Mouse (Mus musculus): ENCODE data around the gene Tent4b. TPM values are rescaled to one million over a fixed set of nuclear protein-coding genes. Genes with fewer than 3 reads are reported as not detected.

The Tent4b gene
- total RNA-seq, 2 experiments from 2014 or later = 12.8 to 13.3 TPM

DNA sequence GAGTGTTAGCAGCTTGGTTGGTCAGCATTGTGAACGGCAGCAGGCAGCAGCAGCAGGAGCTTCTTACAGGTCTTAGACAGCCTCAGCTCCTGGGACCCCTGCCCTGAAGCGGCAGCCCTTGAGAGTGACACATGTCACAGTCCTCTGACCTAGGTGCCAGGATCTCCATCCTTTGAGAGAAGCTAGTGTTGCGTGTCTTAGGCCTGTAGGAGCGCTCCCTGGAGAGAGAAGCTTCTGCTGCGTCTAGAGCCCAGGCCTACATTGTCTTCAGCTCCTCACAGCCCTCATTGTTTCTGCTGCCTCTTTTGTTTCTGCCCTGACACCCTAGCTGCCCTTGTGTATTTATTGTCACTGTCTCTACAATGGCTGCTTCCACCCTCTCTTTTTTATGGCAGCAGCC lies 26.3 kb downstream of the Tent4b start:
- no peak for DNase-seq
- intact Hi-C loops (cut with DNase I) = no loop called here

GRCm38 (mm10) chr8:88227851-88228250 lies 28.8 kb downstream of the Tent4b start:
- intact Hi-C loops (cut with DNase I) = no loop called here
- DNase-seq = no peak

DNA sequence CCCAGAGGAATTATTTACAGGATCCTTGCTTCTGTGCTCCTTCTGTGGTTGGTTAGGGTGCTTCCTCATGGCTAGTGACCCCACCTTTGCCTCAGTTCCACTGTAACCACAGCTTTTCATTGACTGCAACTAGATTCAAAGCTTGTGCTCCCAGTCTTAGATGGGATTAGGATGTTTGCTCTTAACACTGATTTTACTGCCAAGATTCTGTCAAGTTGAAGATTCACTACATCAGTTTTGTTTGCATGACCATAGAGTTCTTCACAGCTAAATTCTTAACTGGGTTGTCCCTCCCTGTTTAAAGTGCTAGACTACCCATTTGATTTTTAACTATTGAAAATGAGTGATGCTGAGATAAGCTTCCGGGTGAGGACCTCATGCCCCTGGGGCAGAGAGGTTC lies 29.3 kb downstream of the Tent4b start:
- intact Hi-C loops (cut with DNase I) = no loop called here
- no peak for DNase-seq

DNA sequence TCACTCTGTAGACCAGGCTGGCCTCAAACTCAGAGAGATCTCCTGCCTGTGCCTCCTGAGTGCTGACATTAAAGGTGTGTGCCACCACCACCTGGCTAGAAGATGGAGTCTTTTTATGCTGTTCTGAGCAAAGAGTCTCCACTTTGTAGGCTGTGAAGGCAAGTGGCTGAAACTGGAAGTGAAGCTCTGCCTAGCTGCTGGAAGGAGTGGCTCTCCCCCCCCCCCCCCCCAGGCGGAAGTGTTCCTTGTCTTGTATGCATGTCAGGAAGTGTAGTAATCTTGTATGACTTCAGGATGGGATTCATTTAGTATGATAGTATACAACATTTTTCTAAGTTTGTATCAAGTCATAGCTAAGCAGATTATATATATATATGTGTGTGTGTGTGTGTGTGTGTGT lies 29.8 kb downstream of the Tent4b start:
- intact Hi-C loops (cut with DNase I) = no loop called here
- DNase-seq = no peak

DNA sequence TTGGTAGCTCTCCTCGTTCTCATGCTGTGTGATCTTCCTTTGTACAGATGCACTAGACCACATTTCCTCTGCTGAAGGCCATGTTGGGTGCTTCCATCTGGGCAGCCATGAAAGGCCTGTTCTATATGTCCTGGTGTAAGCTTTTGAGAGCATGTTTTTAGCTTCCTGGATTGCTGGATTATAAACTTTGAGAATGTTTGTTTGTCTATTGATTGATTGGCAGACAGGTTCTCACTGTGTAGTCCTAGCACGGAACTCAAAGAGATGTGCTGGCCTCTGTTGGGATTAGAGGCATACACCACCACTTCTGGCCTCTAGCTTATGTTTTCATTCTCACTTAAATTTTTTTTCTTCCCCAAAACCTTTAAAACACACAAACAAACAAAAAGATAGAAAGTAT lies 37.7 kb downstream of the Tent4b start:
- DNase-seq = no peak
- intact Hi-C loops (cut with DNase I) = no loop called here

DNA sequence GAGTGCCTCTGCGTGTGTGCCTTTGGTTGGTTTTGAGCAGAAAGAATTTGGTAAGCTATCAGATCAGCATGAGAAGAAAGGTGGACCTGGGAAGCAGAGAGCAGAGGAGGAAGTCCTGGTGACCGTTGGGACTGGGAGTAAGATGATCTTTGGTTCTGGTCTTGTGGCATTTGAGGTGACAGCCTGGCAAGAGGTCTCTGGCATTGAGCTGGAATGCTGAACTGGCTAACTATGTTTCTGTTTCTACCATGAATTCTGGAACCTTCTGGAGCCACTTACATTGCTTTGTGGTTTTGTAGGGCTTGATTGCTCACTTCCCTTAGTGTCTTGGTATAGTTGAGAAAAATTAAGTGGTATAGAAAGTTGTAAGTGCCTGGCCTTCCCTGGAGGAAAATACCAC lies 38.6 kb downstream of the Tent4b start:
- intact Hi-C loops (cut with DNase I) = no loop called here
- DNase-seq = no peak

- intact Hi-C loops (cut with DNase I) = no loop called here
- no peak for DNase-seq
Observed at GRCm38 (mm10) chr8:88239277-88239676, 40.3 kb downstream of the Tent4b start.

DNA sequence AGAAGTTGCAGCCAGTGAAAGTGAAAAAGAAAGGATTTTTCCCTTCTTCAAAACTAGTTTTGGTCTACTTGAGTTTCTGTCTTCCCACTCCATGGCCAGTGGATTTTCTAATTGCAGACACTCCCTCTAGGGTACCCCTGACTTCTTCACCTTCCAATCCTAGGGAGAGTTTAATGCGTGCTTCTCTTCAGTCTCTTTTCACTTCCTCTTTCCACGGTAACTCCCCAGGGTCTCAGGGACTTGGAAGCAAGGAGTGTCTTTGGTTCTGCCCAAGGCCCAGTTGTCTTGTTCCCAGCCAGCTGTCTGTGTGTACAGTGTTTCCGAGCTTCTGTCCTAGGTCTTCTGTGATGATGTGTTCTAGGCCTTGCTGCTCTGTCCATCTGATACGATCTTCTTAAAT lies 42.9 kb downstream of the Tent4b start:
- intact Hi-C loops (cut with DNase I) = loop anchor here (5.0 kb wide), 2 partner anchors 40 to 80 kb away; no protein-coding TSS in a partner anchor

DNA sequence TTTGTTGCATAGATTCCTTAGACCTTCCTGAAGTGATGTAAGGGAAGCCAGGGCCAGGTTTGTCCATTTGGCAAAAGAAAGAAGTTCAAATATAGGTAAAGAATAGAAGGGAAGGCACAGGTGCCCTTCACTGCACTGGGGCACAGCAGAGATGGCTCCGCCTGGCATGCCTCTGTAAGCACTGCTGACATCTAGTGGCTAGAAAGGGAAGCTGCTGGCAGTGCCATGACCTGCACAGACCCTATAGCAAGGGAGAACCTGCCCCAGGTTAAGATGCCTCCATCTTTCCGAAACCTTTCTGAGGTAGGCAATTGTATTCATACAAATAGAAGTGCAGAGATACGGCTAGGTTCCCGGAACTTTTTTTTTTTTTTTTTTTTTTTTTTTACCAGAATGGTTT lies 45.3 kb downstream of the Tent4b start:
- intact Hi-C loops (cut with DNase I) = loop anchor here (5.0 kb wide), 2 partner anchors 42 to 82 kb away; no protein-coding TSS in a partner anchor
- peak in 1 of 2 experiments; percentile 25 for DNase-seq

More for the DNA sequence above, 42.9 kb downstream of the Tent4b start:
- DNase-seq = no peak

DNA sequence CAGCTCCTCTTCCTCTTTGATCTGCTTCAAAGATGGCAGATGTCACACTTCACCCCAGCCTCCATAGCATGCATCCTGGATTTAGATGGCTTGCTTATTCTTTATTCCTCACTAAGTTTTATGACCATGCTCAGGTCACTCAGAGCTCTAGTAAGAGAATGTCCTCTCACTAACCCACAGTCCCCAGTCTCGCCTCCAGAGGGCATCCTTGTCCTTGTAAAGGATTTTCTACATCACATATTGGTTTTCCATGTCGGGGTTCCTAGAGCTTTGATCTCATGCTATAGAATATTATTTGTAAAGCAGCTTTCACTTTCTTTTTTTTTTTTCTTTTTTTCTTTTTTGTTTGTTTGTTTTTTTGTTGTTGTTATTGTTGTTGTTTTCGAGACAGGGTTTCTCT lies 53.8 kb downstream of the Tent4b start:
- DNase-seq = no peak
- intact Hi-C loops (cut with DNase I) = no loop called here

DNA sequence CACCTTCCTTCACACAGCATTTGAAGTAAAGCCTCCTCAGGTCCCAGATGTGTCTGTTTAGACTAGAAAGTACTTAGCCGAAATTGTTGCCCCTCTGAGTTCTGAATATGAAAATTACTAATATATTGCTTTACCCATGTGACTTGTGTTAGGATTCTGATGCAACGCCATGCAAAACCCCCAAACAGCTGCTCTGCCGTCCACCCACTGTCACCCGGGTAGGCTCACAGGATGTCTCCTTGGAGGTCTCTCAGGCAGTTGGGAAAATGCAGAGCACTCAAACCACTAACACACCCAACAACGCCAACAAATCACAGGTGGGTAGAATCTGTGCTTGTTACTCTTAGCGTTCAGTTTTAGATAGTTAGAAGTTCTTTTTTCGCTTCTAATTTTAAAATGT lies 55.9 kb downstream of the Tent4b start:
- intact Hi-C loops (cut with DNase I) = no loop called here
- no peak for DNase-seq

GRCm38 (mm10) chr8:88258024-88258423 lies 59.0 kb downstream of the Tent4b start:
- no peak for DNase-seq
- intact Hi-C loops (cut with DNase I) = no loop called here

DNA sequence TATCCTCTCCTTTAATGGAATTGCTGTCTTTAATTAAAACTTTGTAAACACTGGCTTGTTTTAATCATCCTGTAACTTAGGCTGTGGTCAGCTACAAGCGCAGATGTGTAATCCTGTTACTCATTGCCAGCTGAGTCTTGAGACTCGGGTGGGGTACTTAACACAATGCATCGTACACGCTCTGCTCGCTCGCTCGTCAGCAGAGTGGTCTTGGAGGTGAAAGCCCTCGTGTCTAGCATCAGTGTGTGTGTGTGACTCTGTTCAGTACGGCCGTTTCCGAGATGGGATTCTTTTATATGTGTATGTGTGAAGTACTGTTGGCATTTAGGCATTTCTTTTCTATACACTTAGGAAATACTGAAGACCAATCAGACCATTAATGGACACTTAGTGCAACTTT lies 59.5 kb downstream of the Tent4b start:
- intact Hi-C loops (cut with DNase I) = no loop called here
- DNase-seq = no peak

DNA sequence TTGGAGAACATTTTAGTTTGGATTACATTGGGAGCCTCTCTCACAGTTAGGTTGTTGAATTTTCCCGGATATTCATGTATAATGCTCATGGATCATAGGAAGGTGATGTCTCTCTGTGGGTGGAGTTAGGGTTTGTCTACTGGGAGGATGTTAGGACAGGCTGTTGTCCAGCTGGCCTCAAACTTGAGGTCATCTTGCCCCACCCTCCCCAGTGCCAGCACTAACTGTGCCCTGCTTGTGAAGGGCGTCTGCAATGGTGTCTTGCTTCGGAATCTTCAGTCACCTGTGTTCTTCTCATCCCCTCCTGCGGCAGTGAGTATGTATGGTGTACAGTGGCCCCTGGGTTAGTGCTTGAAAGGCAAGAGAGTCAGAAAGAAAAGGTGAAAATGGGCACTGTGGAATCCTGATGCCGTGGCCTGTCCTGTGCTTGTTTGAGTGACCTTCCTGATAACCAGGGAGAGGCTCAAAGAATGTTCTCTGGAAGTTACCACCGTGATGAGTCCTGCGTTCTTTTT lies 61.5 kb downstream of the Tent4b start:
- no peak for DNase-seq
- intact Hi-C loops (cut with DNase I) = no loop called here

- DNase-seq = no peak
- intact Hi-C loops (cut with DNase I) = no loop called here
Observed at GRCm38 (mm10) chr8:88262831-88263635, 64.0 kb downstream of the Tent4b start.

DNA sequence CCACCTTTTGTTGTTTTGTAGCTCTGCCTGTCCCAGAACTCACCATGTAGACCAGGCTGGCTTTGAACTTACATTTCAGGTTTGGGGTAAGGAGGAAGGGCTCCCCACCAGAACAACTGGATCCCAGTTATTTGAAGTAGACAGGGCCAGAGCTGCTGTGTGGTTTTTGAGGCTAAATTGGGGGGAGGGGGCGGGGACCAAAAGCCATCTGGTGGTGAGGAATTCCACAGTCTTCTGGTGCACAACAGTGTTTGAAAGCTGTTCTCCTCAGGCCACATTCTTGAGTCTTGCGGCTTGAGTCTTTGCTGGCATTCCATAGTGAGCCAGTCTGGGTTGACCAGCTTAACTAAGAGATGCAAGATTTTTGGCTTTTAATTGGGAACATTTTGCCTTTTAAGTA lies 66.5 kb downstream of the Tent4b start:
- no peak for DNase-seq
- intact Hi-C loops (cut with DNase I) = loop anchor here (5.0 kb wide), 1 partner anchor 357 kb away; no protein-coding TSS in a partner anchor

- intact Hi-C loops (cut with DNase I) = loop anchor here (5.0 kb wide), 1 partner anchor 356 kb away; no protein-coding TSS in a partner anchor
- peak; percentile 76 to 83 for DNase-seq
Observed at GRCm38 (mm10) chr8:88266170-88266800, 67.3 kb downstream of the Tent4b start.

DNA sequence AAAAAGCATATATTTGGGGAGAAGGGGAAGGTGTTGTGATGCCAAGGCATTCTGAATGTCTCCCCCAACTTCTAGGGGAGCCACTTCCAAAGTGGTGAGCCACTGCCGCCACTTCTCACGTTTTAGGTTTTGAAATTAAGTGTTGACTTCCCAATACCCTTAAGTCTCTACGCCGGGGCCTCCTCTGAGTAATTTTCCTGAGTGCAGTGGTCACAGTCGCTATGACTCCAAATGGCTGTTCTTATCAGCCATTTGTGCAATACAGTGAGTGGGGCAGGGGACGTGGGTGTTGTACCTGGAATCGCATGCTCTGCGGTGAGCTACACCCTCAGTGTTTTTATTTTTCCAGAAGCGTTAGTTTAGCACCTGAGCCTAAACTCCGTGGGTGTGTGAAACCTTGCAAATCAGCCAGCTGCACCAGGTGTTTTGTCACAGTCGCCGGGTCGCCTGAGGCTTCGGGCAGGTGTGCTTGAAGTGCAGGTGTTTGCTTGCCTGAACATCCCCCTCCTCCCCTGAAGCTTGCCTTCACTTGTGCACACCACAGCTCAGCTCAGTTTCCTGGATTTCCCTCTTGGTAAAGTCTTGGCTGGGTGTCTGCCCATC lies 67.9 kb downstream of the Tent4b start:
- intact Hi-C loops (cut with DNase I) = loop anchor here (5.0 kb wide), 1 partner anchor 355 kb away; no protein-coding TSS in a partner anchor
- no peak for DNase-seq

- DNase-seq = no peak
- intact Hi-C loops (cut with DNase I) = loop anchor here (5.0 kb wide), 1 partner anchor 353 kb away; no protein-coding TSS in a partner anchor
Observed at GRCm38 (mm10) chr8:88269107-88269875, 70.3 kb downstream of the Tent4b start.

DNA sequence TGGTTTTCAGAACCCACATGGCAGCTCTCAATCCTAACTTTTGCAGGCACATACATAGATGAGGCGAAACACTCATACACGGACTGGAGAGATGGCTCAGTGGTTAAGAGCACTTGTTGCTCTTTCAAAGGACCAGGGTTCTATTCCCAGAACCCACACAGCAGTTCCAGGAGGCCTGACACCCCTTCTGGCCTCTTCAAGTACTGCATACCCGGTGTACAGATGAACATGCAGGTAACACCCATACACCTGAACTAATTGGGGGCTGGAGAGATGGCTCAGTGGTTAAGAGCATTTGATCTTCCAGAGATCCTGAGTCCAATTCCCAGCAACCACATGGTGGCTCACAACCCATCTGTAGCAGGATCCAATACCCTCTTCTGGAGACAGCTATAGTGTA lies 71.1 kb downstream of the Tent4b start:
- intact Hi-C loops (cut with DNase I) = no loop called here
- no peak for DNase-seq
